Mouse (Mus musculus): ENCODE data around the gene Tlcd1. TPM values are rescaled to one million over a fixed set of nuclear protein-coding genes. Genes with fewer than 3 reads are reported as not detected.
A peak's percentile ranks its signal among the peaks of the same experiment; 100 is the strongest.

Gene Tlcd1
- polyA plus RNA-seq, 1 experiment from 2014 or later: 28.0 TPM

DNA sequence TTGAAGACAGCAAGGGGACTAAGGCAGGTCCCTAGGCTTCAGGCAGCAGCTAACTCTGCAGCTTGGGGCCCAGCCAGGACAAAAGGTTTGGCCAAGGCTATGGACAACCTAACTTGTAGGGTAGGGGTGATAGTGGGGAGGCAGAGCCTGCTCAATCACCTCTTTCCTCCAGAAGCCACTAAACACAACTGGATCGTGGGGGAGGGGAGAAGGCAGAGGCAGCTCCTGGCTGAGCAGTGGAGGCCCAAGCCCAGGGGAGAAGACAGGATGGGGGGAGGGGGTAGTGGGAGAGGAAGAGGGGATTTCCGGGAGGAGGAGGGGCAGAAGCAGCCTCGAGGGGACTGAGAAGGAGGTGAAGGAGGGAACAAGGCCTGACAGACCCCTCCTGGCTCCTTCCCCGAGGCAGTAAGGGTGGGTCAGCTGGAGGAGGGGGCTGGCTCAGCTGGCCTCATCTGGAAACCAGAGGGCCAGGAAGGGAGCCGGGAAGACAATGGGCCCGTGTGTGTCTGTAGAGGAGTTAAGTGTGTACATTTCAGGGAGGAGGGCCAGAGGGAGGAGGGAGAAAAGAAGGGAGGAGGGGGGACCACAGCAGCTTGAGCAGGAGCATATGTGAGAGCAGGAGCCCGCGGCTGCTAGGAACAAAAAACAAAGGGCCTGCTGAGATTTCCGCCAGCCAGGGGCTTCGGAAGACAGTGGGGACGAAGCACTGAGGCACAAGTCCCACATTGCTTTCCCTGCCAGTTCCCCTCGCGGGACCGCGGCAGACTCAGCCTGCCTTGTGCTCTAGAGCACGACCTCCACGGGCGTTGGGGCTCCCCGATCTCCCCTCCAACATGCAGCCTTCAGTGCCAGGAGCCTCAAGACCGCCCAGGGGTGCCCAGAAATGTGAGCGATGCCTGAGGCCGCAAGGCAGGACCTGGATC is 12.6 kb upstream of the Tlcd1 start:
- H3K4me3 ChIP-seq (ENCODE audit: low read depth, low read length): peak overlapping the region; percentile 98
- H3K9ac ChIP-seq (replicated peaks; ENCODE audit: low read depth, low read length): peak overlapping the region; percentile 97
- peaks cover 42% of the 10 kb centered on the region for H3K36me3 ChIP-seq (ENCODE audit: control insufficient read depth, insufficient read depth, low read length)
- ATAC-seq (ENCODE audit: insufficient number of reproducible peaks, insufficient read depth, low FRiP score, low read depth): peak; percentile 73
- H3K9me3 ChIP-seq (ENCODE audit: control insufficient read depth, low read depth, low read length): no peaks in the 10 kb centered on the region
- H3K4me2 ChIP-seq (replicated peaks; ENCODE audit: low read depth, low read length): peak overlapping the region; percentile 82
- no peaks in the 10 kb centered on the region for H3K27me3 ChIP-seq (ENCODE audit: control insufficient read depth, insufficient read depth, low read length)
- peak overlapping the region; percentile 99 for H3K27ac ChIP-seq (ENCODE audit: low read length)
- WGBS: 0% methylated on average over 19 of the region's 22 CpGs
- H3K4me1 ChIP-seq (ENCODE audit: control insufficient read depth, insufficient read depth, low read length): peaks cover 33% of the 10 kb centered on the region

- peak overlapping the region; percentile 98 for H3K4me3 ChIP-seq (ENCODE audit: low read depth, low read length)
- H3K4me2 ChIP-seq (replicated peaks; ENCODE audit: low read depth, low read length): peak overlapping the region; percentile 82
- H3K27me3 ChIP-seq (ENCODE audit: control insufficient read depth, insufficient read depth, low read length): no peaks in the 10 kb centered on the region
- ATAC-seq (ENCODE audit: insufficient number of reproducible peaks, insufficient read depth, low FRiP score, low read depth): no peak
- peak overlapping the region; percentile 99 for H3K27ac ChIP-seq (ENCODE audit: low read length)
- H3K4me1 ChIP-seq (ENCODE audit: control insufficient read depth, insufficient read depth, low read length): peaks cover 33% of the 10 kb centered on the region
- no peaks in the 10 kb centered on the region for H3K9me3 ChIP-seq (ENCODE audit: control insufficient read depth, low read depth, low read length)
- WGBS: under 1% methylated on average over 14 of the region's 14 CpGs
- H3K9ac ChIP-seq (replicated peaks; ENCODE audit: low read depth, low read length): peak overlapping the region; percentile 97
- H3K36me3 ChIP-seq (ENCODE audit: control insufficient read depth, insufficient read depth, low read length): peaks cover 37% of the 10 kb centered on the region
Measured at GRCm38 (mm10) chr11:78164604-78164923, 11.9 kb upstream of the Tlcd1 start.

- Histone ChIP-seq H3K4me1 (ENCODE audit: control insufficient read depth, insufficient read depth, low read length) (peaks cover 33% of the 10 kb centered on the region), H3K27me3 (ENCODE audit: control insufficient read depth, insufficient read depth, low read length) (no peaks in the 10 kb centered on the region), H3K9me3 (ENCODE audit: control insufficient read depth, low read depth, low read length) (no peaks in the 10 kb centered on the region), H3K27ac (ENCODE audit: low read length) (peak within 1 kb of the TSS; percentile 99), H3K36me3 (ENCODE audit: control insufficient read depth, insufficient read depth, low read length) (peaks cover 31% of the 10 kb centered on the region), H3K9ac (replicated peaks; ENCODE audit: low read depth, low read length) (peak within 1 kb of the TSS; percentile 97), H3K4me2 (replicated peaks; ENCODE audit: low read depth, low read length) (peak within 1 kb of the TSS; percentile 82), H3K4me3 (ENCODE audit: low read depth, low read length) (peak within 1 kb of the TSS; percentile 98)
- peak; percentile 82 for ATAC-seq (ENCODE audit: insufficient number of reproducible peaks, insufficient read depth, low FRiP score, low read depth)
- WGBS: under 1% methylated on average over 76 of the region's 78 CpGs
Measured at GRCm38 (mm10) chr11:78164924-78165760, 11.4 kb upstream of the Tlcd1 start, which contains the start of gene Traf4. Gene Traf4, minus strand, starts transcription at chr11:78165589.

DNA sequence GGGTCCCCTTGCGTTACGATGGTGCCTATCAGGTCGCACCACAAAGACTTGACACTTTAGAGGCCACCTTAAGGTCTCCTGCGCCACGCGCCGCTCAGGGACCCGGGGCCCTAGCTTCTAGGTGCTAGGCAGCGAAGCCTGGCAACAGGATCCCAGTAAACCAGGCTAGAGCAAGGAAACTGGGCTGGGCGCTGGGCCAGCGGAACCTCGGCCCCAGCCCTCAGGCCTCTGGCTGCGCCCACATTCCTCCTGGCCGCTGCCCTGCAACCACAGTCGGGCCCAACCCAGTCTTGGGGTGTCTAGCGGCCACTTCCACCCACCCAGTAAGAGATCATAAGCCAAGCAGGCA is 10.8 kb upstream of the Tlcd1 start:
- WGBS: 2% methylated on average over 16 of the region's 16 CpGs
- Histone ChIP-seq H3K36me3 (ENCODE audit: control insufficient read depth, insufficient read depth, low read length) (peaks cover 25% of the 10 kb centered on the region), H3K4me2 (replicated peaks; ENCODE audit: low read depth, low read length) (peak overlapping the region; percentile 82), H3K9ac (replicated peaks; ENCODE audit: low read depth, low read length) (peak overlapping the region; percentile 97), H3K27me3 (ENCODE audit: control insufficient read depth, insufficient read depth, low read length) (no peaks in the 10 kb centered on the region), H3K27ac (ENCODE audit: low read length) (peak overlapping the region; percentile 99), H3K4me3 (ENCODE audit: low read depth, low read length) (peak overlapping the region; percentile 98), H3K9me3 (ENCODE audit: control insufficient read depth, low read depth, low read length) (no peaks in the 10 kb centered on the region), H3K4me1 (ENCODE audit: control insufficient read depth, insufficient read depth, low read length) (peaks cover 33% of the 10 kb centered on the region)
- ATAC-seq (ENCODE audit: insufficient number of reproducible peaks, insufficient read depth, low FRiP score, low read depth): peak; percentile 12; the same call in 1 of the 2 replicates

- H3K36me3 ChIP-seq (ENCODE audit: control insufficient read depth, insufficient read depth, low read length): peaks cover 21% of the 10 kb centered on the region
- H3K4me2 ChIP-seq (replicated peaks; ENCODE audit: low read depth, low read length): peak overlapping the region; percentile 82
- WGBS: 36% methylated on average over 4 of the region's 4 CpGs
- H3K9ac ChIP-seq (replicated peaks; ENCODE audit: low read depth, low read length): no peak overlapping the region
- ATAC-seq (ENCODE audit: insufficient number of reproducible peaks, insufficient read depth, low FRiP score, low read depth): no peak
- H3K4me3 ChIP-seq (ENCODE audit: low read depth, low read length): peak overlapping the region; percentile 98
- peak overlapping the region; percentile 99 for H3K27ac ChIP-seq (ENCODE audit: low read length)
- peaks cover 33% of the 10 kb centered on the region for H3K4me1 ChIP-seq (ENCODE audit: control insufficient read depth, insufficient read depth, low read length)
- H3K9me3 ChIP-seq (ENCODE audit: control insufficient read depth, low read depth, low read length): no peaks in the 10 kb centered on the region
- H3K27me3 ChIP-seq (ENCODE audit: control insufficient read depth, insufficient read depth, low read length): no peaks in the 10 kb centered on the region
Measured at GRCm38 (mm10) chr11:78166161-78166560, 10.3 kb upstream of the Tlcd1 start.

DNA sequence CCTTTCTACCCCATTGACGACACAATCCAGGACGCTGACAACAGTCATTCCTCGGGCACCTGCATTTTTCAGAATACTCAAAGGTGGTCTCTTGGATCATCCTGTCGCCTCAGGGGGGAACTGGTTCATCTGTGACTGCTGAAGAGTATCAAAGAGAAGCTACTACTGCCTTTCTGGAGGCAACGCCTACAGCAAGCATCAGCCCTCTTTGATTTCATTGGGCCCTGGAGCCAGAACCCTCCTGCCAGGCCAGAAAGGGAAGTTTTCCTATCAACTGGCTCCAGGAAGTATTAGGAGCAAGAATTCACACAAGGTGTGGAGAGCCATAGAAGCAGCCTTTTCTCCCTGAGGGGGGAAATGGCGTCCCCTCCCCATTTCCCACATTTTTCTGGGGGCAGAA is 9.9 kb upstream of the Tlcd1 start:
- Histone ChIP-seq H3K4me3 (ENCODE audit: low read depth, low read length) (no peak overlapping the region), H3K36me3 (ENCODE audit: control insufficient read depth, insufficient read depth, low read length) (peaks cover 16% of the 10 kb centered on the region; the same call in 1 of the 2 replicates), H3K4me1 (ENCODE audit: control insufficient read depth, insufficient read depth, low read length) (peaks cover 33% of the 10 kb centered on the region), H3K27me3 (ENCODE audit: control insufficient read depth, insufficient read depth, low read length) (no peaks in the 10 kb centered on the region), H3K9me3 (ENCODE audit: control insufficient read depth, low read depth, low read length) (no peaks in the 10 kb centered on the region), H3K27ac (ENCODE audit: low read length) (no peak overlapping the region; the same call in 1 of the 2 replicates), H3K4me2 (replicated peaks; ENCODE audit: low read depth, low read length) (no peak overlapping the region), H3K9ac (replicated peaks; ENCODE audit: low read depth, low read length) (no peak overlapping the region)
- WGBS: 62% methylated on average over 6 of the region's 6 CpGs
- no peak for ATAC-seq (ENCODE audit: insufficient number of reproducible peaks, insufficient read depth, low FRiP score, low read depth)

DNA sequence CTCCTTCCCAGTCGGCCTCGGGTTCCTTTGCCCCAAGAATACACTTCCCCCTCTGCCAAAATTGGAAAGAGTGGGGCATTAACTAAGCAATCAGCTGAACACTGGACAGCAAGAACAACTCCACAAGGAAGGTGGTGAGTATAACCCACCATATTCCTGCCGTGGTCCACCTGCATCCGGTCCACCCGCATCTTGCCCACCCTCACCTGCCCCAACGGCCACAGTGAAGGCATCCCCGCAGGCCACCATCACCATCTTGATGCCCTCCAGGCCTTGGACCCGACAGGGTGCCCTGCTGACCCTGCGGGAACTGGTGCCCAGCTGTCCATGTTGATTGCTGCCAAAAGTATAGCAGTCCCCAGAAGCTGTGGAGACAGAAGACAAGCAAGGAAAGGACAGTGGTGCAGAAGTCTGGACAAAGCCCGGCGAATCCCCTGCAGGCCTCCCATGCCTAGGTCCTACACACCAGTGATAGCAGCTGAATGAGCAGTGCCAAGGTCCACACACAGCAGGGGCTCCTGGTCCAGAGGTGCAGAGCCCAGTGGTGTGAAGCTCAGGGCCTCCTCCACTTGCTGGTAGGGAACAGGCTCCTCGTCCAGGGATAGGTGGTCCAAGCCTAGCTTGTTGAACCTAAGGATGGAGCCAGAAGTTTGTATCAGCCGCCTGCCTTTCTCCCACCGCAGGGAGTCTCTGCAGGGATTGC is 9.1 kb upstream of the Tlcd1 start:
- Histone ChIP-seq H3K27ac (ENCODE audit: low read length) (no peak overlapping the region; the same call in 1 of the 2 replicates), H3K9ac (replicated peaks; ENCODE audit: low read depth, low read length) (no peak overlapping the region), H3K9me3 (ENCODE audit: control insufficient read depth, low read depth, low read length) (no peaks in the 10 kb centered on the region), H3K27me3 (ENCODE audit: control insufficient read depth, insufficient read depth, low read length) (no peaks in the 10 kb centered on the region), H3K4me3 (ENCODE audit: low read depth, low read length) (no peak overlapping the region), H3K36me3 (ENCODE audit: control insufficient read depth, insufficient read depth, low read length) (peaks cover 9% of the 10 kb centered on the region; the same call in 1 of the 2 replicates), H3K4me1 (ENCODE audit: control insufficient read depth, insufficient read depth, low read length) (peaks cover 26% of the 10 kb centered on the region), H3K4me2 (replicated peaks; ENCODE audit: low read depth, low read length) (no peak overlapping the region)
- ATAC-seq (ENCODE audit: insufficient number of reproducible peaks, insufficient read depth, low FRiP score, low read depth): no peak
- WGBS: 93% methylated on average over 14 of the region's 14 CpGs

Data from stomach, embryonic 14.5 days (tissue).